Mouse (Mus musculus): ENCODE data around the gene Pgbd5. TPM values are rescaled to one million over a fixed set of nuclear protein-coding genes. Genes with fewer than 3 reads are reported as not detected.

The Pgbd5 gene
- polyA plus RNA-seq, 1 experiment, result 0.19 TPM

DNA sequence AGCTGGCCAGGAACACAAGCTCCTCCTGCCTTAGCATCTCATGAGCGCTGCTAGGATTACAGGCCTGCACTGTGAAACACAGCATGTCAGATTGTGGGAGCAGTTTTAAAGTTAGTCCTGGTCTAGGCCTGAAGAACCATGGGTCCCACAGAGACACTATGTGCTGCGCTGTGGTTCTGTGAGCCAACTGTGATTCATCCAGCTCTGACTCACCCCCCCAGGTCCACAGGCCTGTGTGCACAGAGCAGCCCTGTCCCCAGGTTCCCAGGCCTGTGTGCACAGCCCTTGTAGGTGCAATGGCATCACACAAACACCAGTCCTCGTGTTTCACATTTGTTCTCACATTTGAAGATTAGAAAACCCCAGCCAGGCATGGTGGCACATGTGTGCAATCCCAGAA, 108.4 kb downstream of the Pgbd5 start:
- Histone ChIP-seq H3K79me2 (ENCODE audit: control insufficient read depth, insufficient read depth) (no peaks in the 10 kb centered on the region), H3ac (ENCODE audit: control insufficient read depth, insufficient read length) (no peak overlapping the region), H3K4me3 (no peak overlapping the region), H3K4me2 (ENCODE audit: low read depth) (peak overlapping the region; percentile 70), H3K27me3 (ENCODE audit: control insufficient read depth, insufficient read depth, insufficient read length) (no peaks in the 10 kb centered on the region), H3K36me3 (ENCODE audit: control insufficient read depth, insufficient read depth) (peaks cover 7% of the 10 kb centered on the region)
- TF ChIP-seq USF1 (IDR thresholded peaks at IDR 0.05; ENCODE audit: low read depth) (no peak), CEBPB (IDR thresholded peaks at IDR 0.05; ENCODE audit: insufficient read depth, poor library complexity, severe bottlenecking) (no peak), POLR2AphosphoS2 (IDR thresholded peaks at IDR 0.05; ENCODE audit: insufficient read length, low read depth) (no peak), MYOG (IDR thresholded peaks at IDR 0.05; ENCODE audit: control insufficient read depth in 1 of 3, insufficient read depth in 1 of 3, insufficient read length in 2 of 3, low read depth in 2 of 3) (no peak), MYOD1 (IDR thresholded peaks at IDR 0.05; ENCODE audit: control insufficient read depth in 1 of 3, insufficient read length in 2 of 3, low read depth in 2 of 3) (no peak), REST (IDR thresholded peaks at IDR 0.05; ENCODE audit: insufficient read depth, insufficient read length) (no peak), POLR2A (IDR thresholded peaks at IDR 0.05; ENCODE audit: insufficient read length, low read depth) (no peak), MAX (IDR thresholded peaks at IDR 0.05; ENCODE audit: low read depth) (no peak), SRF (IDR thresholded peaks at IDR 0.05; ENCODE audit: control insufficient read depth, insufficient read length, low read depth) (no peak), TCF12 (IDR thresholded peaks at IDR 0.05; ENCODE audit: insufficient read depth, poor library complexity, severe bottlenecking) (no peak), TCF3 (IDR thresholded peaks at IDR 0.05; ENCODE audit: insufficient read length, low read depth) (no peak), E2F4 (IDR thresholded peaks at IDR 0.05; ENCODE audit: insufficient read depth) (no peak)

GRCm38 (mm10) chr8:124330433-124330832, 109.0 kb downstream of the Pgbd5 start:
- Histone ChIP-seq H3K36me3 (ENCODE audit: control insufficient read depth, insufficient read depth) (peaks cover 12% of the 10 kb centered on the region), H3ac (ENCODE audit: control insufficient read depth, insufficient read length) (no peak overlapping the region), H3K27me3 (ENCODE audit: control insufficient read depth, insufficient read depth, insufficient read length) (no peaks in the 10 kb centered on the region), H3K4me3 (no peak overlapping the region), H3K4me2 (ENCODE audit: low read depth) (peak overlapping the region; percentile 70), H3K79me2 (ENCODE audit: control insufficient read depth, insufficient read depth) (no peaks in the 10 kb centered on the region)
- TF ChIP-seq SRF (IDR thresholded peaks at IDR 0.05; ENCODE audit: control insufficient read depth, insufficient read length, low read depth) (no peak), REST (IDR thresholded peaks at IDR 0.05; ENCODE audit: insufficient read depth, insufficient read length) (no peak), MYOD1 (IDR thresholded peaks at IDR 0.05; ENCODE audit: control insufficient read depth in 1 of 3, insufficient read length in 2 of 3, low read depth in 2 of 3) (no peak), MYOG (IDR thresholded peaks at IDR 0.05; ENCODE audit: control insufficient read depth in 1 of 3, insufficient read depth in 1 of 3, insufficient read length in 2 of 3, low read depth in 2 of 3) (no peak), POLR2A (IDR thresholded peaks at IDR 0.05; ENCODE audit: insufficient read length, low read depth) (no peak), USF1 (IDR thresholded peaks at IDR 0.05; ENCODE audit: low read depth) (no peak), TCF12 (IDR thresholded peaks at IDR 0.05; ENCODE audit: insufficient read depth, poor library complexity, severe bottlenecking) (no peak), TCF3 (IDR thresholded peaks at IDR 0.05; ENCODE audit: insufficient read length, low read depth) (no peak), CEBPB (IDR thresholded peaks at IDR 0.05; ENCODE audit: insufficient read depth, poor library complexity, severe bottlenecking) (no peak), MAX (IDR thresholded peaks at IDR 0.05; ENCODE audit: low read depth) (no peak), E2F4 (IDR thresholded peaks at IDR 0.05; ENCODE audit: insufficient read depth) (no peak), POLR2AphosphoS2 (IDR thresholded peaks at IDR 0.05; ENCODE audit: insufficient read length, low read depth) (no peak)

- H3K4me2 ChIP-seq (ENCODE audit: low read depth), result no peak overlapping the region
- H3K4me3 ChIP-seq, result no peak overlapping the region
- TF ChIP-seq MAX (IDR thresholded peaks at IDR 0.05; ENCODE audit: low read depth), result no peak
- TF ChIP-seq MYOD1 (IDR thresholded peaks at IDR 0.05; ENCODE audit: control insufficient read depth in 1 of 3, insufficient read length in 2 of 3, low read depth in 2 of 3), result no peak
- no peak for TF ChIP-seq USF1 (IDR thresholded peaks at IDR 0.05; ENCODE audit: low read depth)
- TF ChIP-seq SRF (IDR thresholded peaks at IDR 0.05; ENCODE audit: control insufficient read depth, insufficient read length, low read depth), result no peak
- no peak for TF ChIP-seq POLR2A (IDR thresholded peaks at IDR 0.05; ENCODE audit: insufficient read length, low read depth)
- no peak for TF ChIP-seq TCF12 (IDR thresholded peaks at IDR 0.05; ENCODE audit: insufficient read depth, poor library complexity, severe bottlenecking)
- TF ChIP-seq MYOG (IDR thresholded peaks at IDR 0.05; ENCODE audit: control insufficient read depth in 1 of 3, insufficient read depth in 1 of 3, insufficient read length in 2 of 3, low read depth in 2 of 3), result no peak
- TF ChIP-seq E2F4 (IDR thresholded peaks at IDR 0.05; ENCODE audit: insufficient read depth), result no peak
- H3ac ChIP-seq (ENCODE audit: control insufficient read depth, insufficient read length), result no peak overlapping the region
- H3K36me3 ChIP-seq (ENCODE audit: control insufficient read depth, insufficient read depth), result peaks cover 19% of the 10 kb centered on the region
- H3K27me3 ChIP-seq (ENCODE audit: control insufficient read depth, insufficient read depth, insufficient read length), result no peaks in the 10 kb centered on the region
- H3K79me2 ChIP-seq (ENCODE audit: control insufficient read depth, insufficient read depth), result no peaks in the 10 kb centered on the region
These were observed 109.8 kb downstream of the Pgbd5 start for GRCm38 (mm10) chr8:124329690-124330089.

DNA sequence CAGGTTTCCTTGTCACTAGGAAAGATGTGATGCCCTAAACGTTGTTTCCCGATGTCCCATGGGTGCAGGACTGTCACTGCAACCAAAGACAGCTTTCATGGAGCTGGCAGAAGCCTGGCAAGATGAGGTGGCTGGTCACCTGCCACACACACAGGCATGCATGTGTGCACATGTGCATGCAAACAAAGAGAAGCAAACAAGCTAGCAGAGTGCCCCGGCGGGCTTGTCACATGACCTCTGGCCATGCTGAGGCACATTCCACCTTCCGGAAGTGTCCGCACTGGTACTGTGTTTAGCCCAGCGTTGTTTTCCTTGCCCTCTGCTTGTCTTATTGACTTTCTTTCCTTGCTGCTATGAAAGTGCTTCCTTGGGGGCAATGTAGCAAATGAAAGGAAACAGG, 111.2 kb downstream of the Pgbd5 start:
- Histone ChIP-seq H3K27me3 (ENCODE audit: control insufficient read depth, insufficient read depth, insufficient read length) (no peaks in the 10 kb centered on the region), H3K4me3 (no peak overlapping the region)

More for the DNA sequence above, 111.2 kb downstream of the Pgbd5 start:
- TF ChIP-seq CEBPB (IDR thresholded peaks at IDR 0.05; ENCODE audit: insufficient read depth, poor library complexity, severe bottlenecking), result no peak
- no peak for TF ChIP-seq E2F4 (IDR thresholded peaks at IDR 0.05; ENCODE audit: insufficient read depth)
- TF ChIP-seq POLR2AphosphoS2 (IDR thresholded peaks at IDR 0.05; ENCODE audit: insufficient read length, low read depth), result no peak
- no peak for TF ChIP-seq TCF3 (IDR thresholded peaks at IDR 0.05; ENCODE audit: insufficient read length, low read depth)
- TF ChIP-seq SRF (IDR thresholded peaks at IDR 0.05; ENCODE audit: control insufficient read depth, insufficient read length, low read depth), result no peak
- no peak for TF ChIP-seq POLR2A (IDR thresholded peaks at IDR 0.05; ENCODE audit: insufficient read length, low read depth)
- TF ChIP-seq MYOG (IDR thresholded peaks at IDR 0.05; ENCODE audit: control insufficient read depth in 1 of 3, insufficient read depth in 1 of 3, insufficient read length in 2 of 3, low read depth in 2 of 3), result no peak
- no peak for TF ChIP-seq USF1 (IDR thresholded peaks at IDR 0.05; ENCODE audit: low read depth)
- no peak for TF ChIP-seq MYOD1 (IDR thresholded peaks at IDR 0.05; ENCODE audit: control insufficient read depth in 1 of 3, insufficient read length in 2 of 3, low read depth in 2 of 3)
- TF ChIP-seq MAX (IDR thresholded peaks at IDR 0.05; ENCODE audit: low read depth), result no peak
- no peak for TF ChIP-seq TCF12 (IDR thresholded peaks at IDR 0.05; ENCODE audit: insufficient read depth, poor library complexity, severe bottlenecking)
- TF ChIP-seq REST (IDR thresholded peaks at IDR 0.05; ENCODE audit: insufficient read depth, insufficient read length), result no peak
- H3K79me2 ChIP-seq (ENCODE audit: control insufficient read depth, insufficient read depth), result no peaks in the 10 kb centered on the region
- peaks cover 19% of the 10 kb centered on the region for H3K36me3 ChIP-seq (ENCODE audit: control insufficient read depth, insufficient read depth)
- H3ac ChIP-seq (ENCODE audit: control insufficient read depth, insufficient read length), result no peak overlapping the region
- no peak overlapping the region for H3K4me2 ChIP-seq (ENCODE audit: low read depth)

Data from myocyte (in vitro differentiated cells).